Mouse (Mus musculus): ENCODE data around the gene Palmd. TPM values are rescaled to one million over a fixed set of nuclear protein-coding genes. Genes with fewer than 3 reads are reported as not detected.

The Palmd gene
- polyA plus RNA-seq, 1 experiment from 2014 or later, result 9.2 TPM

GRCm38 (mm10) chr3:116923042-116923441 is 45.7 kb downstream of the Palmd start:
- H3K4me3 ChIP-seq (ENCODE audit: low read depth, low read length), result no peak overlapping the region
- WGBS, result 96% methylated on average over 12 of the region's 12 CpGs
- H3K4me1 ChIP-seq (ENCODE audit: control insufficient read depth, insufficient read depth, low read length), result no peaks in the 10 kb centered on the region
- H3K27ac ChIP-seq (ENCODE audit: low read length), result no peak overlapping the region
- H3K27me3 ChIP-seq (ENCODE audit: control insufficient read depth, insufficient read depth, low read depth, low read length), result no peaks in the 10 kb centered on the region
- H3K36me3 ChIP-seq (ENCODE audit: control insufficient read depth, insufficient read depth, low read length), result 0 out of 2 replicates have a peak, but pooled peaks cover 4% of the 10 kb centered on the region
- H3K9me3 ChIP-seq (replicated peaks; ENCODE audit: control insufficient read depth, low read length, poor library complexity, severe bottlenecking), result no peaks in the 10 kb centered on the region
- ATAC-seq, result no peak
- H3K9ac ChIP-seq (ENCODE audit: low read depth, low read length), result no peak overlapping the region
- H3K4me2 ChIP-seq (ENCODE audit: low read length), result no peak overlapping the region

- ATAC-seq, result no peak
- no peak overlapping the region for H3K9ac ChIP-seq (ENCODE audit: low read depth, low read length)
- WGBS, result 89% methylated on average over 3 of the region's 3 CpGs
- no peaks in the 10 kb centered on the region for H3K9me3 ChIP-seq (replicated peaks; ENCODE audit: control insufficient read depth, low read length, poor library complexity, severe bottlenecking)
- 0 out of 2 replicates have a peak, but pooled peaks cover 4% of the 10 kb centered on the region for H3K36me3 ChIP-seq (ENCODE audit: control insufficient read depth, insufficient read depth, low read length)
- H3K4me2 ChIP-seq (ENCODE audit: low read length), result no peak overlapping the region
- no peak overlapping the region for H3K4me3 ChIP-seq (ENCODE audit: low read depth, low read length)
- no peak overlapping the region for H3K27ac ChIP-seq (ENCODE audit: low read length)
- H3K27me3 ChIP-seq (ENCODE audit: control insufficient read depth, insufficient read depth, low read depth, low read length), result no peaks in the 10 kb centered on the region
- H3K4me1 ChIP-seq (ENCODE audit: control insufficient read depth, insufficient read depth, low read length), result no peaks in the 10 kb centered on the region
Measured at GRCm38 (mm10) chr3:116921535-116921934, 47.3 kb downstream of the Palmd start.

- Histone ChIP-seq H3K4me2 (ENCODE audit: low read length) (no peak overlapping the region), H3K9ac (ENCODE audit: low read depth, low read length) (no peak overlapping the region), H3K4me3 (ENCODE audit: low read depth, low read length) (no peak overlapping the region), H3K9me3 (replicated peaks; ENCODE audit: control insufficient read depth, low read length, poor library complexity, severe bottlenecking) (no peaks in the 10 kb centered on the region), H3K27ac (ENCODE audit: low read length) (no peak overlapping the region), H3K36me3 (ENCODE audit: control insufficient read depth, insufficient read depth, low read length) (no peaks in the 10 kb centered on the region), H3K27me3 (ENCODE audit: control insufficient read depth, insufficient read depth, low read depth, low read length) (no peaks in the 10 kb centered on the region), H3K4me1 (ENCODE audit: control insufficient read depth, insufficient read depth, low read length) (no peaks in the 10 kb centered on the region)
- WGBS, result 90% methylated on average over 4 of the region's 4 CpGs
- ATAC-seq, result no peak
Measured at GRCm38 (mm10) chr3:116917016-116917415, 51.8 kb downstream of the Palmd start.

- Histone ChIP-seq H3K4me3 (ENCODE audit: low read depth, low read length) (no peak overlapping the region), H3K4me2 (ENCODE audit: low read length) (no peak overlapping the region), H3K36me3 (ENCODE audit: control insufficient read depth, insufficient read depth, low read length) (no peaks in the 10 kb centered on the region), H3K9ac (ENCODE audit: low read depth, low read length) (no peak overlapping the region), H3K9me3 (replicated peaks; ENCODE audit: control insufficient read depth, low read length, poor library complexity, severe bottlenecking) (no peaks in the 10 kb centered on the region), H3K4me1 (ENCODE audit: control insufficient read depth, insufficient read depth, low read length) (no peaks in the 10 kb centered on the region), H3K27ac (ENCODE audit: low read length) (no peak overlapping the region), H3K27me3 (ENCODE audit: control insufficient read depth, insufficient read depth, low read depth, low read length) (no peaks in the 10 kb centered on the region)
- ATAC-seq, result no peak
- 92% methylated on average over 3 of the region's 3 CpGs for WGBS
Measured at GRCm38 (mm10) chr3:116914931-116915330, 53.9 kb downstream of the Palmd start.

- H3K4me2 ChIP-seq (ENCODE audit: low read length), result no peak overlapping the region
- ATAC-seq, result no peak
- WGBS, result 92% methylated on average over 6 of the region's 6 CpGs
- no peaks in the 10 kb centered on the region for H3K9me3 ChIP-seq (replicated peaks; ENCODE audit: control insufficient read depth, low read length, poor library complexity, severe bottlenecking)
- H3K36me3 ChIP-seq (ENCODE audit: control insufficient read depth, insufficient read depth, low read length), result no peaks in the 10 kb centered on the region
- H3K27me3 ChIP-seq (ENCODE audit: control insufficient read depth, insufficient read depth, low read depth, low read length), result no peaks in the 10 kb centered on the region
- H3K4me3 ChIP-seq (ENCODE audit: low read depth, low read length), result no peak overlapping the region
- no peaks in the 10 kb centered on the region for H3K4me1 ChIP-seq (ENCODE audit: control insufficient read depth, insufficient read depth, low read length)
- no peak overlapping the region for H3K9ac ChIP-seq (ENCODE audit: low read depth, low read length)
- H3K27ac ChIP-seq (ENCODE audit: low read length), result no peak overlapping the region
Measured at GRCm38 (mm10) chr3:116914374-116914773, 54.4 kb downstream of the Palmd start.

- Histone ChIP-seq H3K36me3 (ENCODE audit: control insufficient read depth, insufficient read depth, low read length) (no peaks in the 10 kb centered on the region), H3K27ac (ENCODE audit: low read length) (no peak overlapping the region), H3K4me3 (ENCODE audit: low read depth, low read length) (no peak overlapping the region), H3K4me1 (ENCODE audit: control insufficient read depth, insufficient read depth, low read length) (no peaks in the 10 kb centered on the region), H3K27me3 (ENCODE audit: control insufficient read depth, insufficient read depth, low read depth, low read length) (no peaks in the 10 kb centered on the region), H3K4me2 (ENCODE audit: low read length) (no peak overlapping the region), H3K9me3 (replicated peaks; ENCODE audit: control insufficient read depth, low read length, poor library complexity, severe bottlenecking) (no peaks in the 10 kb centered on the region), H3K9ac (ENCODE audit: low read depth, low read length) (no peak overlapping the region)
- ATAC-seq, result no peak
- 46% methylated on average over 9 of the region's 9 CpGs for WGBS
Measured at GRCm38 (mm10) chr3:116906596-116906995, 62.2 kb downstream of the Palmd start.

- Histone ChIP-seq H3K4me1 (ENCODE audit: control insufficient read depth, insufficient read depth, low read length) (no peaks in the 10 kb centered on the region), H3K36me3 (ENCODE audit: control insufficient read depth, insufficient read depth, low read length) (no peaks in the 10 kb centered on the region), H3K4me3 (ENCODE audit: low read depth, low read length) (no peak overlapping the region), H3K9ac (ENCODE audit: low read depth, low read length) (no peak overlapping the region), H3K4me2 (ENCODE audit: low read length) (no peak overlapping the region), H3K27ac (ENCODE audit: low read length) (no peak overlapping the region), H3K9me3 (replicated peaks; ENCODE audit: control insufficient read depth, low read length, poor library complexity, severe bottlenecking) (no peaks in the 10 kb centered on the region), H3K27me3 (ENCODE audit: control insufficient read depth, insufficient read depth, low read depth, low read length) (no peaks in the 10 kb centered on the region)
- 87% methylated on average over 16 of the region's 16 CpGs for WGBS
- ATAC-seq, result no peak
Measured at GRCm38 (mm10) chr3:116905898-116906297, 62.9 kb downstream of the Palmd start.

GRCm38 (mm10) chr3:116904158-116904557 is 64.6 kb downstream of the Palmd start:
- no peaks in the 10 kb centered on the region for H3K36me3 ChIP-seq (ENCODE audit: control insufficient read depth, insufficient read depth, low read length)
- H3K27ac ChIP-seq (ENCODE audit: low read length), result no peak overlapping the region
- WGBS, result 24% methylated on average over 6 of the region's 6 CpGs
- no peak overlapping the region for H3K9ac ChIP-seq (ENCODE audit: low read depth, low read length)
- H3K4me2 ChIP-seq (ENCODE audit: low read length), result no peak overlapping the region
- H3K4me3 ChIP-seq (ENCODE audit: low read depth, low read length), result no peak overlapping the region
- no peaks in the 10 kb centered on the region for H3K27me3 ChIP-seq (ENCODE audit: control insufficient read depth, insufficient read depth, low read depth, low read length)
- no peaks in the 10 kb centered on the region for H3K9me3 ChIP-seq (replicated peaks; ENCODE audit: control insufficient read depth, low read length, poor library complexity, severe bottlenecking)
- peak; percentile 60; the same call in 1 of the 2 replicates for ATAC-seq
- H3K4me1 ChIP-seq (ENCODE audit: control insufficient read depth, insufficient read depth, low read length), result no peaks in the 10 kb centered on the region

GRCm38 (mm10) chr3:116892872-116893271 is 75.9 kb downstream of the Palmd start:
- Histone ChIP-seq H3K27me3 (ENCODE audit: control insufficient read depth, insufficient read depth, low read depth, low read length) (no peaks in the 10 kb centered on the region), H3K4me2 (ENCODE audit: low read length) (no peak overlapping the region), H3K4me3 (ENCODE audit: low read depth, low read length) (no peak overlapping the region), H3K4me1 (ENCODE audit: control insufficient read depth, insufficient read depth, low read length) (peaks cover 4% of the 10 kb centered on the region; the same call in 1 of the 2 replicates), H3K27ac (ENCODE audit: low read length) (no peak overlapping the region), H3K9me3 (replicated peaks; ENCODE audit: control insufficient read depth, low read length, poor library complexity, severe bottlenecking) (no peaks in the 10 kb centered on the region), H3K9ac (ENCODE audit: low read depth, low read length) (no peak overlapping the region), H3K36me3 (ENCODE audit: control insufficient read depth, insufficient read depth, low read length) (no peaks in the 10 kb centered on the region)
- 88% methylated on average over 9 of the region's 9 CpGs for WGBS
- no peak for ATAC-seq

Measured in midbrain, embryonic 16.5 days (tissue).